Mouse (Mus musculus) ES-Bruce4 (cell line): ENCODE results near the gene Gja6.

ENCODE experiments used
- CTCF ChIP-seq: IDR thresholded peaks from one replicate; pipeline ENCODE4 v1.8.1; 2011; ENCODE audit warnings: low read depth, low read length
- EP300 ChIP-seq: IDR thresholded peaks from 2 replicates; pipeline ENCODE4 v1.6.1; 2011; ENCODE audit warnings: low read depth, low read length; ENCODE audit not compliant: insufficient read depth
- POLR2A ChIP-seq: IDR thresholded peaks from one replicate; pipeline ENCODE4 v1.8.1; 2011; ENCODE audit warnings: low read length; ENCODE audit not compliant: insufficient read depth

GRCm38 (mm10) chrX:160892077-160892476 lies 14.8 kb downstream of the Gja6 start:
- TF ChIP-seq CTCF (no peak), EP300 (no peak), POLR2A (no peak)
